Mouse (Mus musculus): ENCODE results near the gene Olfr90.

- TF ChIP-seq POLR2A (IDR thresholded peaks at IDR 0.05; ENCODE audit: low read depth, low read length) (no peak), CTCF (IDR thresholded peaks at IDR 0.05; ENCODE audit: extremely low read depth, insufficient read length, insufficient replicate concordance, low read depth, low read length) (no peak)
These were observed 36.6 kb downstream of the Olfr90 start for GRCm38 (mm10) chr17:37051745-37052144.

All from small intestine, adult 2 months (tissue).